Mouse (Mus musculus): ENCODE measurements around the gene 2310033P09Rik.

DNA sequence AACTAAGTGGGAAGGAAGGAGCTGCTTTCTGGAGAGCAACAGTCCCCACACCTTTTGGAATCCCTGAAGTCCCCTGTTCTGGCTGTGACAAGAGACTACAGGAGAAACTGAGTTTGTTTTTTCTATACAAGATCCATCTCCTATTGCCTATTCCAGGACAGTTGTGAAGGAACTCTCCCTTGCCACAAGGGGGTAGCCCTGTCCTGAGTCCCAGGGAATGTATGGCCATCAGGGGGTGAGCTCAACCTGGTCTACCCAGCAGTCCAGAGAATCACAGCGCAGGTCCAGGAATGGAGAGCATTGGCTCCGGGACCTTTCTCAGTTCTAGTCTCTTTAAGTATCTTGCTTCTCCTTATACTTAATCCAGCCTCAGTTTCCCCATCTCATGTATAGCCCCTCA is 24.7 kb downstream of the 2310033P09Rik start:
- TF ChIP-seq CTCF (IDR thresholded peaks at IDR 0.05; ENCODE audit: low read depth) (peak; percentile 43), EP300 (IDR thresholded peaks at IDR 0.05; ENCODE audit: low read depth) (no peak)

Measured in liver, embryonic 14.5 days (tissue).